Mouse (Mus musculus) adrenal gland, adult 10 weeks (tissue): ENCODE data around the gene Cmas. TPM values are rescaled to one million over a fixed set of nuclear protein-coding genes. Genes with fewer than 3 reads are reported as not detected.

Experiments used
- polyA plus RNA-seq: library from polyadenylated mRNA; stranded (reverse); fragments of 350-450 nt; fragmentation: Illumina TruSeq; extraction: RNeasy Lipid Tissue Mini Kit (QIAGEN cat#74804); gene quantifications from one replicate; pipeline ENCODE4 v1.2.3, GENCODE M21; 2014; ENCODE audit warnings: low read depth, low replicate concordance

Cmas gene
- polyA plus RNA-seq, result 51.0 TPM

GRCm38 (mm10) chr6:142756507-142757333 lies at the start of gene Cmas:
Gene Cmas, plus strand, starts transcription at chr6:142756686.

GRCm38 (mm10) chr6:142804402-142804801 lies 47.9 kb downstream of the Cmas start, which contains the start of gene Sult6b2:
Gene Sult6b2, minus strand, starts transcription at chr6:142804502.

Other genes starting within 250 kb of the Cmas start
- gene Ldhb, start 248.7 kb upstream of the Cmas start, polyA plus RNA-seq, result 44.2 TPM
- 4.4 TPM for gene Kcnj8, start 185.1 kb upstream of the Cmas start, polyA plus RNA-seq
- gene Abcc9, start 54.4 kb upstream of the Cmas start, polyA plus RNA-seq, result 29.5 TPM
- not detected for gene Sult6b2, start 47.8 kb downstream of the Cmas start, polyA plus RNA-seq
- gene St8sia1, start 207.8 kb downstream of the Cmas start, polyA plus RNA-seq, result 1.6 TPM